Mouse (Mus musculus): ENCODE measurements around the gene Gbp2b. TPM values are rescaled to one million over a fixed set of nuclear protein-coding genes. Genes with fewer than 3 reads are reported as not detected.
"Not testable (repeated sequence)": the region's sequence is repeated elsewhere in the genome, so short reads cannot be mapped to it uniquely, and the experiment has no call there.

The Gbp2b gene
- polyA plus RNA-seq, 2 experiments from 2014 or later: 27.5 to 35.1 TPM

GRCm38 (mm10) chr3:142620956-142621562 lies 26.4 kb downstream of the Gbp2b start:
- peak; percentile 70 for ATAC-seq

- no peak for ATAC-seq
Measured at GRCm38 (mm10) chr3:142630385-142630784, 35.7 kb downstream of the Gbp2b start.

- ATAC-seq: peak; percentile 71
Measured at GRCm38 (mm10) chr3:142640201-142640600, 45.6 kb downstream of the Gbp2b start.

- peak; percentile 89 for ATAC-seq
Measured at GRCm38 (mm10) chr3:142645949-142646348, 51.3 kb downstream of the Gbp2b start.

GRCm38 (mm10) chr3:142647836-142648235 lies 53.2 kb downstream of the Gbp2b start:
- not testable (repeated sequence) for ATAC-seq

- peak; percentile 53 for ATAC-seq
Measured at GRCm38 (mm10) chr3:142650205-142650604, 55.6 kb downstream of the Gbp2b start.

- ATAC-seq: no peak
Measured at GRCm38 (mm10) chr3:142664723-142665122, 70.1 kb downstream of the Gbp2b start.

Other genes starting within 250 kb of the Gbp2b start
- gene Pdlim5, start 199.2 kb upstream of the Gbp2b start, polyA plus RNA-seq (2017; shearing (Covaris generic)): 10 to 100 TPM; 21.1 to 24.0 TPM
- gene Gbp5, start 100.9 kb upstream of the Gbp2b start, polyA plus RNA-seq (2017; shearing (Covaris generic)): 10 to 100 TPM; 18.3 to 29.5 TPM
- 100 to 1,000 TPM; 242 to 294 TPM for gene Gbp7, start 64.5 kb upstream of the Gbp2b start, polyA plus RNA-seq (2017; shearing (Covaris generic))
- 100 to 1,000 TPM; 101 to 122 TPM for gene Gbp3, start 34.8 kb upstream of the Gbp2b start, polyA plus RNA-seq (2017; shearing (Covaris generic))
- gene Gbp2, start 25.8 kb downstream of the Gbp2b start, polyA plus RNA-seq (2017; shearing (Covaris generic)): 100 to 1,000 TPM; 157 to 166 TPM
- gene Kyat3, start 106.2 kb downstream of the Gbp2b start, polyA plus RNA-seq (2017; shearing (Covaris generic)): 1 to 10 TPM; 5.5 to 7.8 TPM
- gene Gtf2b, start 170.2 kb downstream of the Gbp2b start, polyA plus RNA-seq (2017; shearing (Covaris generic)): 10 to 100 TPM; 54.6 to 59.0 TPM